Mouse (Mus musculus): Measurements from ENCODE around the gene Gm30191.
A peak's percentile ranks its signal among the peaks of the same experiment; 100 is the strongest.
"Not testable (repeated sequence)": the region's sequence is repeated elsewhere in the genome, so short reads cannot be mapped to it uniquely, and the experiment has no call there.

Gm30191 gene

GRCm38 (mm10) chr4:134252131-134252910 lies 5.6 kb downstream of the Gm30191 start:
- DNase-seq: no peak

GRCm38 (mm10) chr4:134252911-134253721 lies 6.4 kb downstream of the Gm30191 start:
- no peak for DNase-seq

- no peak for DNase-seq
These were observed 7.1 kb downstream of the Gm30191 start, which contains the start of gene Grrp1 for GRCm38 (mm10) chr4:134253722-134254324. TSS of gene Grrp1 (minus strand) at chr4:134254106.

- DNase-seq: no peak
These were observed 8.1 kb downstream of the Gm30191 start for GRCm38 (mm10) chr4:134254835-134255234.

GRCm38 (mm10) chr4:134255854-134256253 lies 9.1 kb downstream of the Gm30191 start:
- DNase-seq: no peak

- no peak for DNase-seq
These were observed 9.9 kb downstream of the Gm30191 start for GRCm38 (mm10) chr4:134256407-134257197.

GRCm38 (mm10) chr4:134257198-134258009 lies 10.7 kb downstream of the Gm30191 start:
- DNase-seq: no peak

- DNase-seq: no peak
These were observed 11.6 kb downstream of the Gm30191 start for GRCm38 (mm10) chr4:134258354-134258753.

- DNase-seq: peak; percentile 61
These were observed 16.5 kb downstream of the Gm30191 start for GRCm38 (mm10) chr4:134263191-134263590.

- no peak for DNase-seq
These were observed 19.3 kb downstream of the Gm30191 start for GRCm38 (mm10) chr4:134265860-134266585.

GRCm38 (mm10) chr4:134268102-134268655 lies 21.4 kb downstream of the Gm30191 start:
- DNase-seq: no peak

- not testable (repeated sequence) for DNase-seq
These were observed 22.9 kb downstream of the Gm30191 start for GRCm38 (mm10) chr4:134269622-134270021.

GRCm38 (mm10) chr4:134271979-134272378 lies 25.2 kb downstream of the Gm30191 start:
- DNase-seq: no peak

GRCm38 (mm10) chr4:134272731-134273416 lies 26.1 kb downstream of the Gm30191 start:
- no peak for DNase-seq

GRCm38 (mm10) chr4:134273417-134274345 lies 26.9 kb downstream of the Gm30191 start:
- DNase-seq: no peak

GRCm38 (mm10) chr4:134284942-134285341 lies 38.2 kb downstream of the Gm30191 start:
- DNase-seq: no peak

- no peak for DNase-seq
These were observed 39.8 kb downstream of the Gm30191 start for GRCm38 (mm10) chr4:134286226-134287167.

GRCm38 (mm10) chr4:134287168-134287564 lies 40.4 kb downstream of the Gm30191 start:
- DNase-seq: peak; percentile 93
